Mouse (Mus musculus): ENCODE data around the gene Carns1. TPM values are rescaled to one million over a fixed set of nuclear protein-coding genes. Genes with fewer than 3 reads are reported as not detected.

Carns1 gene
- polyA plus RNA-seq, 1 experiment from 2014 or later = 0.90 TPM

DNA sequence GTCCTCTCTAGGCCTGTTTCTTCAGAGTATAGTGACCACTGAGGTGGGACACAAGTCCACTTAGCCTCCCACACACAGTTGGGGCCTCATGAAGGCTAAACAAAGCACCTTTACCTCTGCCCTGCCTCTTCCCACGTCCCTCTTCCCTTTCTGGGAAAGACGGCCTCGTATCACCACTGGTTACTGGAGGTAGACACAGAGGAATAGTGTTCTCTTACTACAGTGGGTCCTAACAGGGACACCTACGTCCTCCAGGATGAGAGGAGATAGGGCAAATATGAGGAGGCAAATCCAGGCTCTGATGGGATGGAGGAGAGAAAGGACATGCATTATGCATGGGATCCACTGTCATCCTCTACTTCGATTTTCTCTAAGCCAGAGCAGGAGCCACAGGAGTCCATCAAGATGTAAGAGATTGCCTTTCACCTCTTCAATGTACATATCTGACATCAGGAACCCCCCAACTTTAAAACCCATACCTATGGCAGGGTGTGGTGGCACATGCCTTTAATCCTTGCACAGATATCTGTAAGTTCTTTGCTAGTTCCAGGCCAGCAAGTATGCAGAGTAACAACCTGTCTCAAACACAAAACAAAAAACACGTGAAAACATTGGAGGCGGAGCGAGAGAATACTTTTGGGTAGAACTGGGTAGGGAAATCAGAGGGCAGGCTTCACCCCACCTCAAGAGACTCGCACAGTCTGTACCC is 27.3 kb downstream of the Carns1 start:
- Histone ChIP-seq H3K9me3 (ENCODE audit: low read length) (no peaks in the 10 kb centered on the region), H3K36me3 (replicated peaks; ENCODE audit: insufficient read depth, low read length) (peaks cover 23% of the 10 kb centered on the region), H3K27me3 (ENCODE audit: insufficient read depth, low read length) (no peaks in the 10 kb centered on the region), H3K4me3 (ENCODE audit: low read depth, low read length) (peak overlapping the region; percentile 86), H3K27ac (ENCODE audit: low read depth) (peak overlapping the region; percentile 14; the same call in 1 of the 2 replicates), H3K4me1 (ENCODE audit: insufficient read depth) (peaks cover 45% of the 10 kb centered on the region), H3K4me2 (ENCODE audit: low read depth, low read length) (peak overlapping the region; percentile 89), H3K9ac (replicated peaks) (peak overlapping the region; percentile 94)
- no peak for DNase-seq
- no peak for ATAC-seq
- TF ChIP-seq EP300 (IDR thresholded peaks at IDR 0.05; ENCODE audit: low read depth) (no peak), CTCF (IDR thresholded peaks at IDR 0.05; ENCODE audit: low read depth) (no peak)
- WGBS (ENCODE audit: insufficient replicate concordance) = 44% methylated on average over 9 of the region's 9 CpGs

- ATAC-seq = no peak
- 56% methylated on average over 3 of the region's 3 CpGs for WGBS (ENCODE audit: insufficient replicate concordance)
- no peaks in the 10 kb centered on the region for H3K9me3 ChIP-seq (ENCODE audit: low read length)
- no peak overlapping the region for H3K9ac ChIP-seq (replicated peaks)
- DNase-seq = no peak
- H3K27ac ChIP-seq (ENCODE audit: low read depth) = no peak overlapping the region
- peaks cover 17% of the 10 kb centered on the region for H3K36me3 ChIP-seq (replicated peaks; ENCODE audit: insufficient read depth, low read length)
- peaks cover 45% of the 10 kb centered on the region for H3K4me1 ChIP-seq (ENCODE audit: insufficient read depth)
- no peak overlapping the region for H3K4me2 ChIP-seq (ENCODE audit: low read depth, low read length)
- H3K27me3 ChIP-seq (ENCODE audit: insufficient read depth, low read length) = no peaks in the 10 kb centered on the region
- no peak overlapping the region for H3K4me3 ChIP-seq (ENCODE audit: low read depth, low read length)
- no peak for TF ChIP-seq EP300 (IDR thresholded peaks at IDR 0.05; ENCODE audit: low read depth)
- no peak for TF ChIP-seq CTCF (IDR thresholded peaks at IDR 0.05; ENCODE audit: low read depth)
Measured at GRCm38 (mm10) chr19:4147022-4147405, 28.3 kb downstream of the Carns1 start.

- Histone ChIP-seq H3K9ac (replicated peaks) (no peak overlapping the region), H3K4me1 (ENCODE audit: insufficient read depth) (peaks cover 45% of the 10 kb centered on the region), H3K36me3 (replicated peaks; ENCODE audit: insufficient read depth, low read length) (peaks cover 14% of the 10 kb centered on the region), H3K27me3 (ENCODE audit: insufficient read depth, low read length) (no peaks in the 10 kb centered on the region), H3K9me3 (ENCODE audit: low read length) (no peaks in the 10 kb centered on the region), H3K4me3 (ENCODE audit: low read depth, low read length) (no peak overlapping the region), H3K27ac (ENCODE audit: low read depth) (no peak overlapping the region), H3K4me2 (ENCODE audit: low read depth, low read length) (no peak overlapping the region)
- TF ChIP-seq EP300 (IDR thresholded peaks at IDR 0.05; ENCODE audit: low read depth) (no peak), CTCF (IDR thresholded peaks at IDR 0.05; ENCODE audit: low read depth) (no peak)
- ATAC-seq (no peak), DNase-seq (no peak)
- 77% methylated on average over 12 of the region's 12 CpGs for WGBS (ENCODE audit: insufficient replicate concordance)
Measured at GRCm38 (mm10) chr19:4146366-4147021, 28.8 kb downstream of the Carns1 start.

GRCm38 (mm10) chr19:4145936-4146335 is 29.3 kb downstream of the Carns1 start:
- TF ChIP-seq EP300 (IDR thresholded peaks at IDR 0.05; ENCODE audit: low read depth) (no peak), CTCF (IDR thresholded peaks at IDR 0.05; ENCODE audit: low read depth) (no peak)
- no peak for ATAC-seq
- Histone ChIP-seq H3K4me2 (ENCODE audit: low read depth, low read length) (no peak overlapping the region), H3K4me1 (ENCODE audit: insufficient read depth) (peaks cover 45% of the 10 kb centered on the region), H3K4me3 (ENCODE audit: low read depth, low read length) (no peak overlapping the region), H3K9me3 (ENCODE audit: low read length) (no peaks in the 10 kb centered on the region), H3K36me3 (replicated peaks; ENCODE audit: insufficient read depth, low read length) (peaks cover 12% of the 10 kb centered on the region), H3K9ac (replicated peaks) (no peak overlapping the region), H3K27ac (ENCODE audit: low read depth) (peak overlapping the region; percentile 74; the same call in 1 of the 2 replicates), H3K27me3 (ENCODE audit: insufficient read depth, low read length) (no peaks in the 10 kb centered on the region)
- 89% methylated on average over 5 of the region's 5 CpGs for WGBS (ENCODE audit: insufficient replicate concordance)
- DNase-seq = no peak

DNA sequence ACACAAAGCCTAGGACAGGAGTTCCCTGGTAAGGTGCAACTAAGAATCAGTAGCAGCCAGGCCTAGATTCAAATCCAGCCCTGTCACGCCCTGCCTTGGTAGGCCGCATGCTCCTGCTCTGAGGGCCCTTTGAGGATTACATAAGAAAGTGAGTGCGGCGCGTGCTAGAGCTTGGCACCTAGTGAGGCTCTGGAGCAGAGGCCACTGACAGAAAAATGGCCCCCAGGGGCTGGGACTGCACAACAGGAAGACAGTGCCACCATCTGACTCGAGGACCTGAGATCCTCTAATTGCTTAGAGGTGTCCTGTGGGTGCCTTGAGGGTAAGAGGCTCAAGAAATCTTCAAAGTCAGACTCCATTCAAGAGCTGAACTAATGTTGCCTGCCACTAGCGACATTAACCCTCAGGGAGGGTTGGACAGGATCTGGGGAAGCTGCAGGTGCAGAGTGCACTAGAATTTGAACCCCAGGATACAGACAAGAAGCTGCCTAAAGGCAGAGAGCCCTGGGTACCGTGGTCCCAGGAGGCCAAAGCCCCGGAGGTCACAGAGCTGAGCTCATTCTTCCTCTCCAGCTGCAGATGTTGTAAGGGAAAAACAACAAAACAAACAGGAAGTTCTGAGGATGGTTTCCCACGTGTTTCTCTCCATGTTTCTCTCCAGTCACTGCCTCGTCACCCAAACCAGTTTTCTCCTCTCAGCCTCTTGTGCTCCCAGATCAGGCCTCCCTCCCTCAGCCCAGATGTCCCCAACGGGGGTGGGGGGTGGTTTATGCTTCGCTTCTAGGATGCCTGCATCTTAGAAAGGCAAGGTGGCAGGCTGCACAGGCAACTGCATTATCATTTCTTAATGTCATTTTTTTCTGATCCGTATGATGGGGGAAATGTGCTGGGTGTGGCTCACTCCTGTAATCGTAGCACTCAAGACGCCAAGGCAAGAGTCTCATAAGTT is 30.5 kb downstream of the Carns1 start:
- Histone ChIP-seq H3K36me3 (replicated peaks; ENCODE audit: insufficient read depth, low read length) (peaks cover under 1% of the 10 kb centered on the region; the same call in 1 of the 2 replicates), H3K4me3 (ENCODE audit: low read depth, low read length) (no peak overlapping the region), H3K9ac (replicated peaks) (no peak overlapping the region; the same call in 1 of the 2 replicates), H3K27ac (ENCODE audit: low read depth) (peak overlapping the region; percentile 74), H3K4me2 (ENCODE audit: low read depth, low read length) (no peak overlapping the region), H3K9me3 (ENCODE audit: low read length) (no peaks in the 10 kb centered on the region), H3K4me1 (ENCODE audit: insufficient read depth) (peaks cover 35% of the 10 kb centered on the region), H3K27me3 (ENCODE audit: insufficient read depth, low read length) (no peaks in the 10 kb centered on the region)
- ATAC-seq = no peak; the same call in 1 of the 2 replicates
- 61% methylated on average over 16 of the region's 16 CpGs for WGBS (ENCODE audit: insufficient replicate concordance)
- DNase-seq = peak; percentile 53
- TF ChIP-seq CTCF (IDR thresholded peaks at IDR 0.05; ENCODE audit: low read depth) (no peak), EP300 (IDR thresholded peaks at IDR 0.05; ENCODE audit: low read depth) (no peak)
